Mouse (Mus musculus): Measurements from ENCODE around the gene Jmy.

DNA sequence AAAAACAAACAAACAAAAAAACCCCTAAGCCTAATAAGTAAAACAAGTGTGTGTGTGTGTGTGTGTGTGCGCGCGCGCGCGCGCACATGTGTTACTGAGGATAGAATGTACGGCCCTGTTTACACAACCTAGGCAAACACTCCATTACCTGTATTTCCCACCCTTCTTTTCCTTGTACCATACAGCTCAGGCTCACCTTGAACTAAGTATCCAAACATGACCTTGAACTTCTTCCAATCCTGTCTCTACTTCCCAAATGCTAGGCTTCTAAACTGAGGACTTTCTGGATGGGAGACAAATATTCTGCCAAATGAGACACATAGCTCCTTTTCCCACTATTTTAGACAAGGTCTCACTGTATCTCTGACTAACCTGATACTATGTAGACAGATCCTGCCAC, 11.9 kb downstream of the Jmy start:
- TF ChIP-seq CTCF (IDR thresholded peaks at IDR 0.05; ENCODE audit: control insufficient read depth, insufficient read depth, insufficient replicate concordance, low read depth, low read length), result no peak
- TF ChIP-seq POLR2A (IDR thresholded peaks at IDR 0.05; ENCODE audit: control insufficient read depth, low read depth, low read length), result no peak

Data from testis, adult 2 months (tissue).